In the genomic region with DNA sequence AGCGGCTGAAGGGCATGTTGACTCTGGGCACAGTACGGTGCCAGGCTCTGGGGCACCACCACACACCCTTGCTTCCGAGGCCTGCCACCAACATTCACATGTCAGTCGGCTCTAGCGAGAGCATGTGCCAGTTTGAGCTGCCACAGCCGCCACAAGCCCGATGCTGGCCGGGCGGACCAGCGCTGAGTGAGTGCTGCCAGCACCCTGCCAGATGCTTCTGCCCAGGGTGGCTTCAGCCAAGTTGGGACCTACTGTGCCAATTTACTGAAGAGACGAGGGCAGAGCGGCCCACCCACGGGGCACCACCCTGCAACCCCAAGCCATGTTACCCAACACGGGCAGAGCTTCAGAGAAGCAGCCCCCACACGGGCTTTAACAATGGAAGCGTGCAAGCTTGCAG, we compare ENCODE assay signal across 16 mouse cellular contexts. TPM values are rescaled to one million over a fixed set of nuclear protein-coding genes. Genes with fewer than 3 reads are reported as not detected.
DNase-seq lines count a peak whose midpoint lies in the region; ATAC-seq lines count a peak whose summit lies in the region.
"Had no signal": no experiment of that assay in that cellular context is flagged by ENCODE, and none has a peak within 500 bp of the region (broad histone marks: within the 10 kb centered on the region; RNA-seq: fewer than 3 reads in every experiment).

No protein-coding gene starts in this region.

- no peak overlapping the region for H3K9ac ChIP-seq in kidney, embryonic 16.5 days (replicated peaks; ENCODE audit: low read length)
- H3K9ac ChIP-seq: heart, embryonic 13.5 days; liver, embryonic 12.5 days had no signal

- ATAC-seq in kidney, embryonic 16.5 days (ENCODE audit: low FRiP score, low TSS enrichment), result no peak
- ATAC-seq: liver, embryonic 12.5 days had no signal

- no peaks in the 10 kb centered on the region for H3K36me3 ChIP-seq in kidney, embryonic 16.5 days (ENCODE audit: insufficient read depth, low read length)
- H3K36me3 ChIP-seq: heart, embryonic 13.5 days; liver, embryonic 12.5 days had no signal

- H3K9me3 ChIP-seq in kidney, embryonic 16.5 days (ENCODE audit: low read length), result no peaks in the 10 kb centered on the region
- H3K9me3 ChIP-seq: heart, embryonic 13.5 days had no signal

- 82% methylated on average over 16 of the region's 16 CpGs for WGBS in kidney, embryonic 16.5 days

- no peaks in the 10 kb centered on the region for H3K4me1 ChIP-seq in kidney, embryonic 16.5 days (ENCODE audit: insufficient read depth, low read length)

- intact Hi-C loops in left cerebral cortex, postnatal 14 days (cut with DNase I), result loop anchor here (5.0 kb wide), 1 partner anchor 47 kb away; no protein-coding TSS in a partner anchor

- no peaks in the 10 kb centered on the region for H3K27me3 ChIP-seq in kidney, embryonic 16.5 days (ENCODE audit: insufficient read depth, low read length)
- H3K27me3 ChIP-seq: heart, embryonic 13.5 days; liver, embryonic 12.5 days had no signal

- no peak overlapping the region for H3K4me3 ChIP-seq in kidney, embryonic 16.5 days (ENCODE audit: low read length)
- H3K4me3 ChIP-seq: heart, embryonic 13.5 days; liver, embryonic 12.5 days had no signal

- no peak overlapping the region for H3K4me2 ChIP-seq in kidney, embryonic 16.5 days (replicated peaks; ENCODE audit: low read depth, low read length)
- H3K4me2 ChIP-seq: heart, embryonic 13.5 days; liver, embryonic 12.5 days had no signal

- DNase-seq in gastrocnemius, adult 18-20 months (ENCODE audit: low spot score), result peak; percentile 44
- DNase-seq in gastrocnemius, postnatal 4 days (ENCODE audit: low spot score in 2 of 2), result no peak
- peak; percentile 17 to 33 for DNase-seq in left cerebral cortex, postnatal 14 days (ENCODE audit: low spot score in 2 of 2)
- no peak for DNase-seq in left cerebral cortex, adult 8-10 months (ENCODE audit: low spot score in 2 of 2)
- peak; percentile 24 to 55 for DNase-seq in gastrocnemius, adult 8-10 months (ENCODE audit: low spot score in 2 of 2)
- DNase-seq in skeletal muscle tissue, adult 2 months (ENCODE audit: low read depth, low spot score), result peak; percentile 64
- no peak for DNase-seq in right cerebral cortex, adult 18-20 months
- DNase-seq: adrenal gland, postnatal 10 days; kidney, adult 2 months; layer of hippocampus, adult 9-11 months; spleen, adult 18-20 months had no signal

- H3K27ac ChIP-seq in kidney, embryonic 16.5 days (ENCODE audit: low read length), result no peak overlapping the region
- H3K27ac ChIP-seq: heart, embryonic 13.5 days; liver, embryonic 12.5 days; macrophage had no signal

RNA-seq across cellular contexts. Expression of a gene that starts 49.5 kb away (rescaled TPM):
- total RNA-seq in gastrocnemius, adult 18-20 months (2021), result 1 to 10 TPM; 4.4 to 4.7 TPM
- total RNA-seq in gastrocnemius, postnatal 4 days (2021), result 1 to 10 TPM; 1.3 to 2.1 TPM
- 100 to 1,000 TPM; 204 to 256 TPM for total RNA-seq in left cerebral cortex, postnatal 14 days (2021)
- 100 to 1,000 TPM; 150 to 185 (median 160) TPM for total RNA-seq in left cerebral cortex, adult 8-10 months (2022)
- total RNA-seq in gastrocnemius, adult 8-10 months (2022), result 1 to 10 TPM; 1.8 to 3.4 (median 2.3) TPM
- polyA plus RNA-seq in kidney, embryonic 16.5 days (2015; fragmentation: Nextera tagmentation; extraction: Ambion mirVana), result 9.0 and 9.9 TPM in 2 replicates
- total RNA-seq: monocyte, adult 5-6 weeks had no signal
- polyA plus RNA-seq: macrophage had no signal

Comparison
In these comparisons a context has a peak if more than half of its experiments do, and no peak if none do; other contexts are left out.
1. DNase-seq: peak in gastrocnemius, adult 18-20 months (single experiment), left cerebral cortex, postnatal 14 days (2 of 2), gastrocnemius, adult 8-10 months (2 of 2) and skeletal muscle tissue, adult 2 months (single experiment); none in gastrocnemius, postnatal 4 days (0 of 2), left cerebral cortex, adult 8-10 months (0 of 2) and right cerebral cortex, adult 18-20 months (single experiment).
2. RNA of a gene that starts 49.5 kb away (total RNA-seq): 204 to 256 TPM in left cerebral cortex, postnatal 14 days and 150 to 185 TPM in left cerebral cortex, adult 8-10 months; 4.4 to 4.7 TPM in gastrocnemius, adult 18-20 months, 1.8 to 3.4 TPM in gastrocnemius, adult 8-10 months and 1.3 to 2.1 TPM in gastrocnemius, postnatal 4 days; every median in the first group is over 10 times any median in the second.